Mouse (Mus musculus) megakaryocyte, embryonic 14.5 days (primary cell): ENCODE measurements around the gene Por. TPM values are rescaled to one million over a fixed set of nuclear protein-coding genes. Genes with fewer than 3 reads are reported as not detected.

Experiments used
- H3K27me3 ChIP-seq: replicated peaks from 2 replicates; pipeline ENCODE3; 2012; ENCODE audit warnings: inconsistent platforms
- H3K36me3 ChIP-seq: replicated peaks from 2 replicates; pipeline ENCODE3; 2012; ENCODE audit warnings: low read length, inconsistent platforms, mixed read lengths
- H3K4me1 ChIP-seq: 2 replicates; pipeline ENCODE4 v1.6.1; 2012; ENCODE audit warnings: inconsistent platforms
- H3K4me3 ChIP-seq: replicated peaks from 2 replicates; pipeline ENCODE3; 2012; ENCODE audit warnings: moderate library complexity, mild to moderate bottlenecking, inconsistent platforms
- H3K9me3 ChIP-seq: 2 replicates; pipeline ENCODE4 v1.6.1; 2012; ENCODE audit warnings: inconsistent platforms
- FLI1 ChIP-seq: IDR thresholded peaks from 2 replicates; pipeline ENCODE4 v1.6.1; 2012; ENCODE audit warnings: low read length, inconsistent platforms, mixed read lengths
- GATA1 ChIP-seq: IDR thresholded peaks from 3 replicates; pipeline ENCODE4 v1.6.1; 2012; ENCODE audit warnings: mixed read lengths, low read length, inconsistent platforms, borderline replicate concordance
- polyA plus RNA-seq: library from polyadenylated mRNA; stranded (reverse); fragments of >175 nt; gene quantifications from 2 replicates; pipeline ENCODE4 v1.2.3, GENCODE M21; 2012; ENCODE audit warnings: low replicate concordance; ENCODE audit not compliant: insufficient read depth

Por gene
- polyA plus RNA-seq, 1 experiment, result 112 TPM

GRCm38 (mm10) chr5:135640459-135640789 is 29.4 kb upstream of the Por start:
- no peaks in the 10 kb centered on the region for H3K27me3 ChIP-seq
- H3K9me3 ChIP-seq, result no peaks in the 10 kb centered on the region
- TF ChIP-seq GATA1 (no peak), FLI1 (no peak)
- H3K4me1 ChIP-seq, result peaks cover 75% of the 10 kb centered on the region
- H3K4me3 ChIP-seq, result peak overlapping the region; percentile 48
- H3K36me3 ChIP-seq, result peaks cover 69% of the 10 kb centered on the region

GRCm38 (mm10) chr5:135641028-135641427 is 28.8 kb upstream of the Por start:
- H3K9me3 ChIP-seq, result no peaks in the 10 kb centered on the region
- H3K4me1 ChIP-seq, result peaks cover 73% of the 10 kb centered on the region
- H3K36me3 ChIP-seq, result peaks cover 69% of the 10 kb centered on the region
- peaks cover 3% of the 10 kb centered on the region for H3K27me3 ChIP-seq
- TF ChIP-seq GATA1 (no peak), FLI1 (no peak)
- H3K4me3 ChIP-seq, result no peak overlapping the region

- H3K36me3 ChIP-seq, result peaks cover 60% of the 10 kb centered on the region
- no peaks in the 10 kb centered on the region for H3K9me3 ChIP-seq
- peaks cover 70% of the 10 kb centered on the region for H3K4me1 ChIP-seq
- H3K27me3 ChIP-seq, result peaks cover 6% of the 10 kb centered on the region
- peak overlapping the region; percentile 65 for H3K4me3 ChIP-seq
- no peak; the same call in 2 of the 3 replicates for TF ChIP-seq GATA1
- TF ChIP-seq FLI1, result no peak
These were observed 26.9 kb upstream of the Por start for GRCm38 (mm10) chr5:135642686-135643551.

- no peak overlapping the region for H3K4me3 ChIP-seq
- H3K27me3 ChIP-seq, result peaks cover 6% of the 10 kb centered on the region
- no peaks in the 10 kb centered on the region for H3K9me3 ChIP-seq
- H3K4me1 ChIP-seq, result peaks cover 70% of the 10 kb centered on the region
- no peak for TF ChIP-seq GATA1
- TF ChIP-seq FLI1, result no peak
- peaks cover 54% of the 10 kb centered on the region for H3K36me3 ChIP-seq
These were observed 26.3 kb upstream of the Por start for GRCm38 (mm10) chr5:135643552-135643842.

- Histone ChIP-seq H3K9me3 (no peaks in the 10 kb centered on the region), H3K4me3 (no peak overlapping the region), H3K4me1 (peaks cover 70% of the 10 kb centered on the region), H3K27me3 (peaks cover 6% of the 10 kb centered on the region), H3K36me3 (peaks cover 50% of the 10 kb centered on the region)
- TF ChIP-seq GATA1 (no peak), FLI1 (no peak)
These were observed 26.0 kb upstream of the Por start for GRCm38 (mm10) chr5:135643869-135644268.

GRCm38 (mm10) chr5:135645330-135645729 is 24.5 kb upstream of the Por start:
- no peak overlapping the region for H3K4me3 ChIP-seq
- H3K27me3 ChIP-seq, result peaks cover 6% of the 10 kb centered on the region
- H3K4me1 ChIP-seq, result peaks cover 62% of the 10 kb centered on the region
- H3K9me3 ChIP-seq, result no peaks in the 10 kb centered on the region
- no peak for TF ChIP-seq FLI1
- TF ChIP-seq GATA1, result no peak
- peaks cover 42% of the 10 kb centered on the region for H3K36me3 ChIP-seq

GRCm38 (mm10) chr5:135646038-135646437 is 23.8 kb upstream of the Por start:
- H3K4me3 ChIP-seq, result no peak overlapping the region
- peaks cover 54% of the 10 kb centered on the region for H3K4me1 ChIP-seq
- no peaks in the 10 kb centered on the region for H3K9me3 ChIP-seq
- TF ChIP-seq GATA1 (no peak), FLI1 (no peak)
- peaks cover 38% of the 10 kb centered on the region for H3K36me3 ChIP-seq
- peaks cover 12% of the 10 kb centered on the region for H3K27me3 ChIP-seq

GRCm38 (mm10) chr5:135648461-135649308 is 21.1 kb upstream of the Por start:
- Histone ChIP-seq H3K27me3 (peaks cover 30% of the 10 kb centered on the region), H3K4me3 (no peak overlapping the region), H3K9me3 (no peaks in the 10 kb centered on the region), H3K36me3 (peaks cover 26% of the 10 kb centered on the region), H3K4me1 (peaks cover 32% of the 10 kb centered on the region)
- TF ChIP-seq FLI1 (no peak), GATA1 (no peak)

- Histone ChIP-seq H3K27me3 (peaks cover 33% of the 10 kb centered on the region), H3K4me1 (peaks cover 28% of the 10 kb centered on the region), H3K36me3 (peaks cover 22% of the 10 kb centered on the region), H3K9me3 (no peaks in the 10 kb centered on the region), H3K4me3 (no peak overlapping the region)
- TF ChIP-seq FLI1 (no peak), GATA1 (no peak)
These were observed 20.6 kb upstream of the Por start for GRCm38 (mm10) chr5:135649309-135649633.

GRCm38 (mm10) chr5:135651536-135651935 is 18.3 kb upstream of the Por start:
- peaks cover 20% of the 10 kb centered on the region for H3K4me1 ChIP-seq
- peaks cover 7% of the 10 kb centered on the region for H3K36me3 ChIP-seq
- H3K4me3 ChIP-seq, result no peak overlapping the region
- TF ChIP-seq FLI1, result no peak
- no peak for TF ChIP-seq GATA1
- H3K27me3 ChIP-seq, result peaks cover 41% of the 10 kb centered on the region
- H3K9me3 ChIP-seq, result 0 out of 2 replicates have a peak, but pooled peaks cover 3% of the 10 kb centered on the region
